Mouse (Mus musculus) E14TG2a.4 (cell line): ENCODE data around the gene Park7.

Experiments used
- CTCF ChIP-seq: conservative IDR thresholded peaks from 2 replicates; pipeline ENCODE4 v1.5.1; 2014; ENCODE audit warnings: low read length
- NANOG ChIP-seq: IDR thresholded peaks from 2 replicates; pipeline ENCODE4 v1.6.1; 2014; ENCODE audit warnings: borderline replicate concordance, low read length, mixed read lengths

DNA sequence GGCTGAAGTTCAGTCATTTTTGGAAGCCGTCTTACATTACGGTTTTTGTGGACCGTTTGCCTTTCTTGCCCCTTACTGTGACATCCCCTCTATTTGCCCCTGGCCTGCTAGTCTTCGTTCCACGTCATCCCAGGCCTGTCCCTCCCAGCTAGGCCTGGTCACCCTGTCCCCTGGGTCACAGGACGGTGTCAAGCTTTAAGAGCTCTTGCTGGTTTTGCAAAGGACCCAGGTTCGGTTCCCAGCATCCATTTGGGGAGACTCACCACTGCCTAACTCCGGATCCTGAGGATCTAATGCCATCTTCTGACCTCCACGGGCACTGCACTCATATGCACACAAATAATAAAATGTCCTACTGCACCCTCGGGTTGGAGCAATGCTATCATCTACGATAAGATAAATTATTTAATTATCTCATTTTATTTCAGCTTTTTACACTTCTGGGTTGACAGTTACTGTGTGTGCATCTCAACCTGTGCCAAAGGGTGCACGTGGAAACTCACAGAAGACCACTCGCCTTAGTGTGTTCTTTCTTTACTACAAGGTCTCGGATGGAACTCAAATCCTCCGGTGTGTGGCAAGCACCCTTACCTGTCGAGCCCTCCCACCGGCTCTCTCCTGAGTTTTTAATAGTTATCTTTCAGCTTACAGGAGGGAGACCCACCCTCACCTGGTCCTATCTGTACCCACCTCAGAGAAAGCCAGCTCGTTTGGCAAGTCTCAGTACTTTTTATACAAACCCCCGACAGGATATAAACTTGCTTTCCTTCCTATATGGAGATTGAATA, 3.9 kb downstream of the Park7 start:
- TF ChIP-seq CTCF (peak; percentile 20; the same call in 1 of the 2 replicates), NANOG (no peak)
